Mouse (Mus musculus) MEL (cell line): ENCODE results near the gene Rnf181. TPM values are rescaled to one million over a fixed set of nuclear protein-coding genes. Genes with fewer than 3 reads are reported as not detected.

Source experiments
- DNase-seq: peaks from one replicate; pipeline ENCODE4 v3.0.0; 2011; ENCODE audit warnings: low read depth, low spot score
- H3K27ac ChIP-seq: 2 replicates; pipeline ENCODE4 v1.5.1; 2012; ENCODE audit warnings: low read depth, mild to moderate bottlenecking, control low read depth, low read length, moderate library complexity; ENCODE audit not compliant: control insufficient read depth
- H3K27me3 ChIP-seq, 2 experiments: fragments of 150-350 bp in 1 of 2; sonication (generic) in 1 of 2; 2 replicates each; pipeline ENCODE4 v1.6.1; 2012; ENCODE audit warnings: low read length in 2 of 2, mild to moderate bottlenecking in 2 of 2, improper control_type of control experiment in 1 of 2, moderate library complexity in 1 of 2; ENCODE audit not compliant: insufficient read depth in 2 of 2, control insufficient read depth in 1 of 2
- H3K36me3 ChIP-seq, 2 experiments: 2 replicates each; pipeline ENCODE4 v1.6.1; 2012 to 2014; ENCODE audit warnings: low read length in 2 of 2, improper control_type of control experiment in 1 of 2, inconsistent platforms in 1 of 2, mild to moderate bottlenecking in 1 of 2; ENCODE audit not compliant: insufficient read depth in 2 of 2, control insufficient read depth in 1 of 2
- H3K4me1 ChIP-seq, 2 experiments: fragments of 150-350 bp in 1 of 2; sonication (generic) in 1 of 2; 2 replicates each; pipeline ENCODE4 v1.6.1; 2012; ENCODE audit warnings: low read length in 2 of 2, improper control_type of control experiment in 1 of 2, mild to moderate bottlenecking in 1 of 2; ENCODE audit not compliant: insufficient read depth in 2 of 2, control insufficient read depth in 1 of 2
- H3K4me3 ChIP-seq, 2 experiments: fragments of 150-350 bp in 1 of 2; sonication (generic) in 1 of 2; 2 replicates each; pipeline ENCODE4 v1.5.1; 2012; ENCODE audit warnings: low read depth in 2 of 2, low read length in 2 of 2, mild to moderate bottlenecking in 2 of 2, moderate library complexity in 2 of 2, control low read depth in 1 of 2, improper control_type of control experiment in 1 of 2; ENCODE audit not compliant: control insufficient read depth in 1 of 2, insufficient read depth in 1 of 2
- H3K79me2 ChIP-seq: 2 replicates; pipeline ENCODE4 v1.6.1; 2012; ENCODE audit warnings: mild to moderate bottlenecking, low read length, moderate library complexity; ENCODE audit not compliant: control insufficient read depth, poor library complexity, insufficient read depth
- H3K9ac ChIP-seq: 2 replicates; pipeline ENCODE4 v1.6.1; 2012; ENCODE audit warnings: low read depth, mild to moderate bottlenecking, control low read depth, low read length, moderate library complexity; ENCODE audit not compliant: control insufficient read depth, poor library complexity, severe bottlenecking
- H3K9me3 ChIP-seq: fragments of 150-350 bp; sonication (generic); replicated peaks from 2 replicates; pipeline ENCODE4 v1.6.1; 2012; ENCODE audit warnings: mild to moderate bottlenecking, low read length, improper control_type of control experiment, moderate library complexity; ENCODE audit not compliant: insufficient read depth
- BHLHE40 ChIP-seq: IDR thresholded peaks from 2 replicates; pipeline ENCODE4 v1.6.1; 2012; ENCODE audit warnings: low read depth, mild to moderate bottlenecking, inconsistent platforms, low read length, improper control_type of control experiment, borderline replicate concordance
- CHD1 ChIP-seq: IDR thresholded peaks from 2 replicates; pipeline ENCODE4 v1.6.1; 2012; ENCODE audit warnings: low read depth, mild to moderate bottlenecking, inconsistent platforms, low read length, improper control_type of control experiment
- CHD2 ChIP-seq: IDR thresholded peaks from 2 replicates; pipeline ENCODE4 v1.6.1; 2011; ENCODE audit warnings: low read length, improper control_type of control experiment
- CTCF ChIP-seq, 3 experiments: IDR thresholded peaks in 2 of 3; conservative IDR thresholded peaks in 1 of 3; 2 replicates each; pipeline ENCODE4 v1.5.1; 2011 to 2012; ENCODE audit warnings: low read length in 3 of 3, low read depth in 2 of 3, mild to moderate bottlenecking in 2 of 3, improper control_type of control experiment in 1 of 3, inconsistent platforms in 1 of 3, mixed read lengths in 1 of 3, moderate library complexity in 1 of 3; ENCODE audit not compliant: control insufficient read depth in 1 of 3, insufficient read depth in 1 of 3, poor library complexity in 1 of 3, severe bottlenecking in 1 of 3
- E2F4 ChIP-seq: IDR thresholded peaks from 2 replicates; pipeline ENCODE4 v1.6.1; 2011; ENCODE audit warnings: low read depth, low read length, improper control_type of control experiment, borderline replicate concordance
- ELF1 ChIP-seq: IDR thresholded peaks from 2 replicates; pipeline ENCODE4 v1.6.1; 2014; ENCODE audit warnings: low read depth, mild to moderate bottlenecking, inconsistent platforms, low read length, improper control_type of control experiment, moderate library complexity
- EP300 ChIP-seq, 2 experiments: IDR thresholded peaks; 2 replicates each; pipeline ENCODE4 v1.6.1; 2011; ENCODE audit warnings: improper control_type of control experiment in 2 of 2, low read length in 2 of 2, low read depth in 1 of 2, mild to moderate bottlenecking in 1 of 2
- HCFC1 ChIP-seq: IDR thresholded peaks from 2 replicates; pipeline ENCODE4 v1.6.1; 2012; ENCODE audit warnings: low read depth, mild to moderate bottlenecking, inconsistent platforms, low read length, improper control_type of control experiment, moderate library complexity
- JUND ChIP-seq: IDR thresholded peaks from 2 replicates; pipeline ENCODE4 v1.6.1; 2011; ENCODE audit warnings: low read depth, mild to moderate bottlenecking, improper control_type of control experiment, low read length
- MAFK ChIP-seq: IDR thresholded peaks from 2 replicates; pipeline ENCODE4 v1.6.1; 2011; ENCODE audit warnings: low read depth, mild to moderate bottlenecking, low read length, improper control_type of control experiment, borderline replicate concordance
- MAX ChIP-seq: IDR thresholded peaks from 2 replicates; pipeline ENCODE4 v1.6.1; 2011; ENCODE audit warnings: low read length, improper control_type of control experiment
- MYC ChIP-seq: IDR thresholded peaks from 2 replicates; pipeline ENCODE4 v1.6.1; 2011; ENCODE audit warnings: low read depth, mild to moderate bottlenecking, low read length, improper control_type of control experiment, moderate library complexity
- POLR2A ChIP-seq, 2 experiments: IDR thresholded peaks; 2 replicates each; pipeline ENCODE4 v1.6.1; 2011 to 2012; ENCODE audit warnings: low read length in 2 of 2, mild to moderate bottlenecking in 2 of 2, control low read depth in 1 of 2, improper control_type of control experiment in 1 of 2, low read depth in 1 of 2, moderate library complexity in 1 of 2; ENCODE audit not compliant: control insufficient read depth in 1 of 2, insufficient read depth in 1 of 2, poor library complexity in 1 of 2
- POLR2AphosphoS2 ChIP-seq: IDR thresholded peaks from 2 replicates; pipeline ENCODE4 v1.6.1; 2011; ENCODE audit warnings: low read length, improper control_type of control experiment
- POLR2AphosphoS5 ChIP-seq: IDR thresholded peaks from 2 replicates; pipeline ENCODE4 v1.6.1; 2012; ENCODE audit warnings: low read depth, borderline replicate concordance, mild to moderate bottlenecking, inconsistent platforms, low read length, moderate library complexity, mixed read lengths
- RAD21 ChIP-seq: IDR thresholded peaks from 2 replicates; pipeline ENCODE4 v1.6.1; 2011; ENCODE audit warnings: mild to moderate bottlenecking, low read depth, low read length, improper control_type of control experiment
- RCOR1 ChIP-seq: IDR thresholded peaks from 2 replicates; pipeline ENCODE4 v1.6.1; 2012; ENCODE audit warnings: low read depth, mild to moderate bottlenecking, inconsistent platforms, low read length, improper control_type of control experiment
- SIN3A ChIP-seq: IDR thresholded peaks from 2 replicates; pipeline ENCODE4 v1.6.1; 2012; ENCODE audit warnings: low read length, improper control_type of control experiment, inconsistent platforms
- SMC3 ChIP-seq: IDR thresholded peaks from 2 replicates; pipeline ENCODE4 v1.6.1; 2011; ENCODE audit warnings: low read depth, low read length, improper control_type of control experiment
- TBP ChIP-seq: IDR thresholded peaks from 2 replicates; pipeline ENCODE4 v1.8.0; 2011; ENCODE audit warnings: low read depth, low read length, improper control_type of control experiment
- TCF12 ChIP-seq: IDR thresholded peaks from 2 replicates; pipeline ENCODE4 v1.6.1; 2014; ENCODE audit warnings: low read depth, mild to moderate bottlenecking, inconsistent platforms, low read length, improper control_type of control experiment, moderate library complexity
- UBTF ChIP-seq: IDR thresholded peaks from 2 replicates; pipeline ENCODE4 v1.6.1; 2012; ENCODE audit warnings: low read depth, mild to moderate bottlenecking, inconsistent platforms, low read length, improper control_type of control experiment, moderate library complexity, borderline replicate concordance; ENCODE audit not compliant: insufficient read depth
- USF2 ChIP-seq, 2 experiments: IDR thresholded peaks; 2 replicates each; pipeline ENCODE4 v1.6.1; 2011 to 2012; ENCODE audit warnings: improper control_type of control experiment in 2 of 2, low read length in 2 of 2, borderline replicate concordance in 1 of 2, inconsistent platforms in 1 of 2, low read depth in 1 of 2, mild to moderate bottlenecking in 1 of 2; ENCODE audit not compliant: insufficient read depth in 1 of 2
- ZMIZ1 ChIP-seq: IDR thresholded peaks from 2 replicates; pipeline ENCODE4 v1.6.1; 2012; ENCODE audit warnings: low read depth, mild to moderate bottlenecking, inconsistent platforms, low read length, improper control_type of control experiment, moderate library complexity
- ZNF384 ChIP-seq: IDR thresholded peaks from 2 replicates; pipeline ENCODE4 v1.6.1; 2012; ENCODE audit warnings: low read depth, mild to moderate bottlenecking, inconsistent platforms, low read length, improper control_type of control experiment
- polyA plus RNA-seq, 2 experiments: library from polyadenylated mRNA; stranded (reverse) in 1 of 2; unstranded in 1 of 2; fragments of >175 nt in 1 of 2; fragments of >200 nt in 1 of 2; gene quantifications; 2 replicates each; pipeline versions ENCODE4 v1.2.1 to v1.2.4; 2012; ENCODE audit warnings: low replicate concordance in 2 of 2, low read depth in 1 of 2; ENCODE audit not compliant: insufficient read length in 2 of 2, insufficient read depth in 1 of 2, missing spikeins in 1 of 2
- total RNA-seq: library from RNA; depleted of rRNA; stranded (reverse); fragments of 300-350 nt; gene quantifications from 2 replicates; pipeline ENCODE4 v1.2.3, GENCODE M21; 2012

Gene Rnf181
- total and polyA plus RNA-seq, 3 experiments, result 47.2 to 268 (median 107) TPM

DNA sequence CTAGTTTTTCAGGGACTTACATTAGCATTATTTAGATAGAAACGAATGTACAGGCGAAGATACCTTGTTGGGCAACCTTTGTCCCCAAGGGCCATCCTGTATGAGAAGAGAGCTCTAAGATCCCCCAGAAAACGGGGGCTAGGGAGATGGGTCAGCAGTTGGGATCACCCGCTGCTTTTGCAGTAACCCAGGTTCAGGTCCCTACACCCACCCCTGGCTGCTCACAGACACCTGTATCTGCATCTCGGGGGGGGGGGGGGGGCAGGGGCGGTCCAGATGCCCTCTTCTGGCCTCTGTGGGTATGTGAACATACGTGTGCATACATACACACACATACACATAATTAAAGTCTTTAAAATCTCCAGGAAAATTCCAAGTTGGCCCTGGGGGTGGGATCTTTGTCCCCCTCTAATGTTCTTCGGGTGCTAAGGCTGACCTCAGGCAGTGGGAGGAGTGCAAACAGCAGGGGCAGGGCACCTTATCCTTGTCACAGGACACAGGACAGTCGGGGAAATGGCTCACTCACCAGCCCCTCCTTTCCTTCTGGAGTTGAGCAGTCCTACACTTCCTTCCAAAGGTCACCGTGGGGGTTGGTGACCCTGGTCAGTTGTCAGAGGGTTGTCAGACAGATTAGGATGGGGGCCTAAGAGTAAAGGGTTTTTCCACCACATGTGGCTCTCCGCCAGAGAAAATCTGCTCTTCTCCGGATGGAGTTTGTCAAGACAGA lies 24.2 kb upstream of the Rnf181 start:
- Histone ChIP-seq H3K36me3 (peaks cover 0 to 40% of the 10 kb centered on the region in 2 experiments; a peak in 2 of 4 replicates), H3K4me3 (peak overlapping the region; percentile 71 to 77), H3K27me3 (no peaks in the 10 kb centered on the region), H3K27ac (peak overlapping the region; percentile 99), H3K9ac (peak overlapping the region; percentile 96), H3K4me1 (peaks cover 0 to 47% of the 10 kb centered on the region in 2 experiments; a peak in 3 of 4 replicates), H3K79me2 (peaks cover 55% of the 10 kb centered on the region), H3K9me3 (no peaks in the 10 kb centered on the region)
- peak in 1 of 3 experiments; percentile 33; a peak in 1 of 6 replicates for TF ChIP-seq CTCF (IDR thresholded peaks at IDR 0.05 in 2 of 3, conservative IDR thresholded peaks at IDR 0.05 in 1 of 3; ENCODE audit: control insufficient read depth in 1 of 3, insufficient read depth in 1 of 3, low read depth in 2 of 3, low read length in 3 of 3, poor library complexity in 1 of 3, severe bottlenecking in 1 of 3)
- no peak for TF ChIP-seq SIN3A
- peak; percentile 18 to 66 for TF ChIP-seq POLR2A (IDR thresholded peaks at IDR 0.05; ENCODE audit: control insufficient read depth in 1 of 2, insufficient read depth in 1 of 2, low read depth in 1 of 2, low read length in 2 of 2, poor library complexity in 1 of 2)
- no peak for TF ChIP-seq JUND
- DNase-seq, result peak; percentile 79

DNA sequence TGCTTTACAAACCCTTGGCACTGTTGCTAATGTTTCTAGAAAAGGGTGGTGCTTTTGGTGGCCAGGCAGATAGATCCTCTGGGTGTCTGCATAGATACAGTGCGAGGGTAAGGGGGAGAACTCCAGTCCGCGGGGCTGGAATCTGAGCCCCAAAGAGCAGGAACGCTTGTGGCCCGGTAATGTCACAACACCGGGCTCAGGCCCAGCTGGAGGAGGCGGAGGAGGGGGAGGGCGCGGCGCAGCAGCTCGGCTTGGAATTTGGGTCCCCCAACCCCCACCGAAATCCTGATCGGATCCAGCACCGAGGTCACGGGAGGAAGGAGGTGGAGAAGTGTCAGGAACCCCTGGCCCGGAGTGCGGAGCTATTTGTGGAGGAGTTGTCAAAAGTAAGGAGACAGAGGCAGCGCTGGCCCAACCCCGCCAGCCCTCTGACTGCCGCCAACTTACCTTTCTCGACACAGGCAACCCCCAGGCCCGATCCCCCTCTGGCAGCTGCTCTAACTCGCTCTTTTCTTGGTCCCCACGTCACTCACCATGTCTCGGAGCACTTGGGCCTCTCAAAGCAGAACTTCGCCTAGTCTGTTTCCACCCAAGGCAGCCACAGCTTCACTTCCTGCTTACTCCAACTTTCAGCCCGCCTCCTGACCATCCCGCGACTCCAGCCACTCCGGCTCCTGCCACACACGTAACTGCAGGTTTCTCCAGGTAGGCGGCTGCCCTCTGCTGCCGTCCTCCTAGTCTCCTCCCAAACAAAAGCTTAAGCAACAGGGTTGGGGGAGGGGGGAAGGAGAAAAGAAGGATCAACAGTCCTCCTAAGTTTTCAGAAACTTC lies 23.4 kb upstream of the Rnf181 start, which contains the start of gene Vamp8:
Gene Vamp8 (minus strand): TSS at position 763 of the 831 bp plus-strand sequence.
- peaks cover 2 to 48% of the 10 kb centered on the region in 2 experiments; a peak in 3 of 4 replicates for H3K36me3 ChIP-seq

GRCm38 (mm10) chr6:72389471-72389940 lies 22.8 kb upstream of the Rnf181 start:
- Histone ChIP-seq H3K27me3 (no peaks in the 10 kb centered on the region), H3K27ac (peak overlapping the region; percentile 99), H3K9ac (peak overlapping the region; percentile 96), H3K9me3 (no peaks in the 10 kb centered on the region), H3K4me3 (peak overlapping the region; percentile 2 to 77), H3K4me1 (peaks cover 0 to 52% of the 10 kb centered on the region in 2 experiments; a peak in 3 of 4 replicates), H3K36me3 (peaks cover 2 to 53% of the 10 kb centered on the region in 2 experiments; a peak in 3 of 4 replicates), H3K79me2 (peaks cover 63% of the 10 kb centered on the region)
- DNase-seq, result peak; percentile 98
- no peak for TF ChIP-seq BHLHE40
- TF ChIP-seq ELF1, result no peak
- TF ChIP-seq HCFC1, result no peak
- no peak for TF ChIP-seq SMC3
- no peak for TF ChIP-seq CHD1
- no peak for TF ChIP-seq TCF12
- TF ChIP-seq SIN3A, result no peak
- no peak for TF ChIP-seq EP300 (IDR thresholded peaks at IDR 0.05; ENCODE audit: low read depth in 1 of 2, low read length in 2 of 2)
- no peak for TF ChIP-seq MAX
- no peak for TF ChIP-seq ZNF384
- TF ChIP-seq RAD21, result no peak
- TF ChIP-seq CHD2, result no peak
- TF ChIP-seq ZMIZ1, result no peak
- no peak for TF ChIP-seq USF2 (IDR thresholded peaks at IDR 0.05; ENCODE audit: borderline replicate concordance in 1 of 2, insufficient read depth in 1 of 2, low read depth in 1 of 2, low read length in 2 of 2)

More for the DNA sequence above, 23.4 kb upstream of the Rnf181 start, which contains the start of gene Vamp8:
- Histone ChIP-seq H3K9me3 (no peaks in the 10 kb centered on the region), H3K4me1 (peaks cover 0 to 48% of the 10 kb centered on the region in 2 experiments; a peak in 3 of 4 replicates), H3K27me3 (no peaks in the 10 kb centered on the region), H3K27ac (peak within 1 kb of the TSS; percentile 99), H3K9ac (peak within 1 kb of the TSS; percentile 96), H3K79me2 (peaks cover 60% of the 10 kb centered on the region), H3K4me3 (peak within 1 kb of the TSS; percentile 71 to 77)
- peak; percentile 83 for DNase-seq
- TF ChIP-seq POLR2AphosphoS5, result peak; percentile 8; the same call in 1 of the 2 replicates
- 0 out of 2 replicates have a peak, but pooled peaks have one; percentile 54 for TF ChIP-seq UBTF
- TF ChIP-seq TBP, result no peak
- no peak for TF ChIP-seq CTCF (IDR thresholded peaks at IDR 0.05 in 2 of 3, conservative IDR thresholded peaks at IDR 0.05 in 1 of 3; ENCODE audit: control insufficient read depth in 1 of 3, insufficient read depth in 1 of 3, low read depth in 2 of 3, low read length in 3 of 3, poor library complexity in 1 of 3, severe bottlenecking in 1 of 3)
- no peak for TF ChIP-seq BHLHE40
- no peak for TF ChIP-seq RCOR1
- peak; percentile 72 to 73; a peak in 3 of 4 replicates for TF ChIP-seq POLR2A (IDR thresholded peaks at IDR 0.05; ENCODE audit: control insufficient read depth in 1 of 2, insufficient read depth in 1 of 2, low read depth in 1 of 2, low read length in 2 of 2, poor library complexity in 1 of 2)
- no peak for TF ChIP-seq POLR2AphosphoS2
- no peak for TF ChIP-seq MAFK
- no peak for TF ChIP-seq MYC
- no peak for TF ChIP-seq E2F4
